Mouse (Mus musculus): ENCODE results near the gene Cops7a. TPM values are rescaled to one million over a fixed set of nuclear protein-coding genes. Genes with fewer than 3 reads are reported as not detected.

Cops7a gene
- polyA plus RNA-seq, 1 experiment = 142 TPM

DNA sequence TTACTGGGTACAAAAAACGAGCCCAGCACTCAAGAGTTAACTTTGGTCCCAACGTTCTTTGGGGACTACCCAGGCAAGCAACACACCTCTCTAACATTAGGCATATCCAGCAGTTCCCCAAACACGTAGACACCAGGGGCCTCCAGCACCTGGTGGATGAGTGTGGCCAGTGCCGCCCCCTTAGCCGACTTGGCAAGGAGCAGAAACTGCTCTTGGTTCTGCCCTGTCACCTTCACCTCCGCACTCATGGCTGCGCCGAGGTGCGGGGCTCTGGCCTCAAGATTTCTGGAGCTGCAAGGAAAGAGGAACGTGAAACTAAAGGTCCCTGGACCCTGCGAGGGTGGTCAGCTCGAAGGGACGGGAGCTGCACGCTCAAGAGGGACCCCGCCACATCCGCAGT lies 700 bp downstream of the Cops7a start:
- peak overlapping the region; percentile 99 for H3K4me2 ChIP-seq (ENCODE audit: low read depth)
- peaks cover 10% of the 10 kb centered on the region for H3K36me3 ChIP-seq (ENCODE audit: control insufficient read depth, insufficient read depth)
- peak overlapping the region; percentile 75 for H3K4me3 ChIP-seq
- peaks cover 18% of the 10 kb centered on the region for H3K79me2 ChIP-seq (ENCODE audit: control insufficient read depth, insufficient read depth)
- no peaks in the 10 kb centered on the region for H3K27me3 ChIP-seq (ENCODE audit: control insufficient read depth, insufficient read depth, insufficient read length)
- peak overlapping the region; percentile 32 for H3ac ChIP-seq (ENCODE audit: control insufficient read depth, insufficient read length)
- TF ChIP-seq USF1 (IDR thresholded peaks at IDR 0.05; ENCODE audit: low read depth) (no peak), TCF3 (IDR thresholded peaks at IDR 0.05; ENCODE audit: insufficient read length, low read depth) (no peak), MYOD1 (IDR thresholded peaks at IDR 0.05; ENCODE audit: control insufficient read depth in 1 of 3, insufficient read length in 2 of 3, low read depth in 2 of 3) (no peak), POLR2A (IDR thresholded peaks at IDR 0.05; ENCODE audit: insufficient read length, low read depth) (no peak)

DNA sequence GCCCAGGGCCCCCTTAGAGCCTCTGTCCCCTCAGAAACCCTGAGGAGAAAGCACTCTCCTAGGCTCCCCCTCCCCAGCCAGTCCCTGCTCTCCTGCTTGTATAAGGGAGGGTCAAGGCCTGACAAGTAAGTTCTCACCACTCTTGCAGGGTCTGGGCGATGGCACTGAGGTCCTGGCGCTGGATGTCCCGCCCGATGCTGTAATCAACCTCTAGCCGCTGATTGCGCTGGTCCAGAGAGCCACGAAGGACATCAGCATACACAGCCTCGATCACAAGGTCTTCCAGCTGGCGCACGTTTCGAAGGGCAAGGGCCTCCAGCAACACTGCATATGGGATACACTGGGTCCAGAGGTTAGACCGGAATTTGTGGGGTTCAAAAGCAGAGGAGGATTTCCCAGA lies 4.3 kb downstream of the Cops7a start:
- peaks cover 25% of the 10 kb centered on the region for H3K36me3 ChIP-seq (ENCODE audit: control insufficient read depth, insufficient read depth)
- no peaks in the 10 kb centered on the region for H3K27me3 ChIP-seq (ENCODE audit: control insufficient read depth, insufficient read depth, insufficient read length)
- H3K79me2 ChIP-seq (ENCODE audit: control insufficient read depth, insufficient read depth) = peaks cover 11% of the 10 kb centered on the region
- no peak for TF ChIP-seq MYOD1 (IDR thresholded peaks at IDR 0.05; ENCODE audit: control insufficient read depth in 1 of 3, insufficient read length in 2 of 3, low read depth in 2 of 3)
- TF ChIP-seq REST (IDR thresholded peaks at IDR 0.05; ENCODE audit: insufficient read depth, insufficient read length) = no peak
- TF ChIP-seq CEBPB (IDR thresholded peaks at IDR 0.05; ENCODE audit: insufficient read depth, poor library complexity, severe bottlenecking) = no peak
- TF ChIP-seq POLR2AphosphoS2 (IDR thresholded peaks at IDR 0.05; ENCODE audit: insufficient read length, low read depth) = peak; percentile 26
- no peak for TF ChIP-seq POLR2A (IDR thresholded peaks at IDR 0.05; ENCODE audit: insufficient read length, low read depth)
- H3ac ChIP-seq (ENCODE audit: control insufficient read depth, insufficient read length) = no peak overlapping the region
- H3K4me2 ChIP-seq (ENCODE audit: low read depth) = no peak overlapping the region
- no peak overlapping the region for H3K4me3 ChIP-seq

DNA sequence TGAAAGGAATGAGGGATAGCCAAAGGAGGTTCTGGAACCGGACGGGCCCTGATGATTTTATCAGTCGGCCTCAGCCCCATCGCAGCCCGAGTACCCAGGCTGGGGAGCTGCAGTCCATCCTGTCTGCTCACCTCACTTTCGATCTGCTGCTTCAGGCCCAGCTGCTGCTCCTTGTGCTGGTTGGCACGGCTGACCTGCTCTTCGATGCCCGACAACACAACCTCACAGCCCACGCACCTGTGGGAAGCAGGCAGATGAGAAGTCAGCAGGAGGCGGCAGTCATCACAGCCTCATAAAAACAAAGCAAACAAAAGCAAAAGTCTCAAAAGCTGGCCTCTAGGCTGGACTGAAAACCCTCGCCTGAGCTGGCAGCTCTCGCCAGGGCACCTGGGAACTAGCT lies 5.4 kb downstream of the Cops7a start:
- Histone ChIP-seq H3K27me3 (ENCODE audit: control insufficient read depth, insufficient read depth, insufficient read length) (no peaks in the 10 kb centered on the region), H3K36me3 (ENCODE audit: control insufficient read depth, insufficient read depth) (peaks cover 25% of the 10 kb centered on the region), H3K4me3 (no peak overlapping the region), H3K79me2 (ENCODE audit: control insufficient read depth, insufficient read depth) (peaks cover 8% of the 10 kb centered on the region), H3ac (ENCODE audit: control insufficient read depth, insufficient read length) (no peak overlapping the region), H3K4me2 (ENCODE audit: low read depth) (no peak overlapping the region)
- TF ChIP-seq CEBPB (IDR thresholded peaks at IDR 0.05; ENCODE audit: insufficient read depth, poor library complexity, severe bottlenecking) (no peak), TCF3 (IDR thresholded peaks at IDR 0.05; ENCODE audit: insufficient read length, low read depth) (no peak), MAX (IDR thresholded peaks at IDR 0.05; ENCODE audit: low read depth) (no peak), REST (IDR thresholded peaks at IDR 0.05; ENCODE audit: insufficient read depth, insufficient read length) (no peak), TCF12 (IDR thresholded peaks at IDR 0.05; ENCODE audit: insufficient read depth, poor library complexity, severe bottlenecking) (no peak), USF1 (IDR thresholded peaks at IDR 0.05; ENCODE audit: low read depth) (no peak), MYOD1 (IDR thresholded peaks at IDR 0.05; ENCODE audit: control insufficient read depth in 1 of 3, insufficient read length in 2 of 3, low read depth in 2 of 3) (no peak), E2F4 (IDR thresholded peaks at IDR 0.05; ENCODE audit: insufficient read depth) (no peak), POLR2AphosphoS2 (IDR thresholded peaks at IDR 0.05; ENCODE audit: insufficient read length, low read depth) (no peak), MYOG (IDR thresholded peaks at IDR 0.05; ENCODE audit: control insufficient read depth in 1 of 3, insufficient read depth in 1 of 3, insufficient read length in 2 of 3, low read depth in 2 of 3) (no peak)

DNA sequence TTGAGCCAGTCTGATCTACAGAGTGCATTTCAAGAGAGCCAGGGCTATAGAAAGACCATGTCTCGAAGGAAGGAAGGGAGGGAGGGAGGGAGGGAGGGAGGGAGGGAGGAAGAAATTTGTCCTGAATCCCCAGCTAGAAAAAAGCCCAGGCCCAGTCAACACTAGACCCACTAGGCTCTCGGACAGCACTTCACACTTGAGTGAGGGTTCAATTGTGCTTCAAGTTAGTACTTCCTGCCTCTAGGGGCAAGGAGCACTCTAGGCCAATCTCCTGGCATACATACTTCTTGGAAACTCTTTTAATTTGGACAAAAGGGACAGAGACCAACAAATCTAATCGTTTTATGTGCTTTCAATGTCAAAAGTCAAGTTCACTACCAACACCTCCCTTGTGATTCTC lies 7.2 kb downstream of the Cops7a start:
- Histone ChIP-seq H3K79me2 (ENCODE audit: control insufficient read depth, insufficient read depth) (no peaks in the 10 kb centered on the region), H3ac (ENCODE audit: control insufficient read depth, insufficient read length) (no peak overlapping the region), H3K36me3 (ENCODE audit: control insufficient read depth, insufficient read depth) (peaks cover 25% of the 10 kb centered on the region), H3K27me3 (ENCODE audit: control insufficient read depth, insufficient read depth, insufficient read length) (no peaks in the 10 kb centered on the region), H3K4me2 (ENCODE audit: low read depth) (no peak overlapping the region), H3K4me3 (no peak overlapping the region)
- TF ChIP-seq REST (IDR thresholded peaks at IDR 0.05; ENCODE audit: insufficient read depth, insufficient read length) = no peak
- no peak for TF ChIP-seq MYOD1 (IDR thresholded peaks at IDR 0.05; ENCODE audit: control insufficient read depth in 1 of 3, insufficient read length in 2 of 3, low read depth in 2 of 3)
- TF ChIP-seq MYOG (IDR thresholded peaks at IDR 0.05; ENCODE audit: control insufficient read depth in 1 of 3, insufficient read depth in 1 of 3, insufficient read length in 2 of 3, low read depth in 2 of 3) = no peak
- no peak for TF ChIP-seq POLR2AphosphoS2 (IDR thresholded peaks at IDR 0.05; ENCODE audit: insufficient read length, low read depth)
- no peak for TF ChIP-seq MAX (IDR thresholded peaks at IDR 0.05; ENCODE audit: low read depth)
- no peak for TF ChIP-seq TCF12 (IDR thresholded peaks at IDR 0.05; ENCODE audit: insufficient read depth, poor library complexity, severe bottlenecking)
- no peak for TF ChIP-seq USF1 (IDR thresholded peaks at IDR 0.05; ENCODE audit: low read depth)

DNA sequence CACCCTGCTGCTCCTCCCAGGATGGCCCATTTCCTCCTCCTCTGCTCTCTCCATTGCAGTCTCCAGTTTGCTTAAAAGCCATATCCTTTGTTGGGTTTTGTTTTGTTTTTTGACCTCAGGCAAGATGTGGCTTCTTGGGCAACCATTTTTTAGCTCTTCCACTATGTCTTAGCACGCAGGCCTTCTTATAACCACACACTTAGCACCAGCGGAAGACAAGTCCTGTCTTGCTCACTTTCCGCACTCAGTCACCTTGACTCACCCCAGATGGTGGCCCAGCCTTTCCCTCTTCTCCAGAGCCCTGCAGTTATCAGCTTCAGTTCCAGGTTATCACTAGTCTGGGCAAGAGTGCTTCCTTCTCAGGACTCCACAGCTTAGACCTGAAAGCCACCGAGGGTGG lies 10.1 kb downstream of the Cops7a start:
- Histone ChIP-seq H3K4me3 (no peak overlapping the region), H3K36me3 (ENCODE audit: control insufficient read depth, insufficient read depth) (peaks cover 21% of the 10 kb centered on the region), H3K27me3 (ENCODE audit: control insufficient read depth, insufficient read depth, insufficient read length) (no peaks in the 10 kb centered on the region), H3K4me2 (ENCODE audit: low read depth) (no peak overlapping the region), H3K79me2 (ENCODE audit: control insufficient read depth, insufficient read depth) (no peaks in the 10 kb centered on the region), H3ac (ENCODE audit: control insufficient read depth, insufficient read length) (no peak overlapping the region)
- no peak for TF ChIP-seq TCF12 (IDR thresholded peaks at IDR 0.05; ENCODE audit: insufficient read depth, poor library complexity, severe bottlenecking)
- no peak for TF ChIP-seq POLR2AphosphoS2 (IDR thresholded peaks at IDR 0.05; ENCODE audit: insufficient read length, low read depth)
- no peak for TF ChIP-seq USF1 (IDR thresholded peaks at IDR 0.05; ENCODE audit: low read depth)
- no peak for TF ChIP-seq E2F4 (IDR thresholded peaks at IDR 0.05; ENCODE audit: insufficient read depth)
- TF ChIP-seq MYOG (IDR thresholded peaks at IDR 0.05; ENCODE audit: control insufficient read depth in 1 of 3, insufficient read depth in 1 of 3, insufficient read length in 2 of 3, low read depth in 2 of 3) = no peak
- TF ChIP-seq MAX (IDR thresholded peaks at IDR 0.05; ENCODE audit: low read depth) = no peak
- TF ChIP-seq SRF (IDR thresholded peaks at IDR 0.05; ENCODE audit: control insufficient read depth, insufficient read length, low read depth) = no peak
- TF ChIP-seq MYOD1 (IDR thresholded peaks at IDR 0.05; ENCODE audit: control insufficient read depth in 1 of 3, insufficient read length in 2 of 3, low read depth in 2 of 3) = no peak
- no peak for TF ChIP-seq POLR2A (IDR thresholded peaks at IDR 0.05; ENCODE audit: insufficient read length, low read depth)
- no peak for TF ChIP-seq REST (IDR thresholded peaks at IDR 0.05; ENCODE audit: insufficient read depth, insufficient read length)
- TF ChIP-seq CEBPB (IDR thresholded peaks at IDR 0.05; ENCODE audit: insufficient read depth, poor library complexity, severe bottlenecking) = no peak
- no peak for TF ChIP-seq TCF3 (IDR thresholded peaks at IDR 0.05; ENCODE audit: insufficient read length, low read depth)
